Mouse (Mus musculus) midbrain, embryonic 16.5 days (tissue): ENCODE measurements around the gene Ptk6. TPM values are rescaled to one million over a fixed set of nuclear protein-coding genes. Genes with fewer than 3 reads are reported as not detected.
A peak's percentile ranks its signal among the peaks of the same experiment; 100 is the strongest.
"Not testable (repeated sequence)": the region's sequence is repeated elsewhere in the genome, so short reads cannot be mapped to it uniquely, and the experiment has no call there.

Experiments
- ATAC-seq: fragments of 200-750 bp; cut with Nextera tagmentation; 2 replicates; pipeline ENCODE4 v1.8.0; 2017; ENCODE audit warnings: moderate TSS enrichment
- H3K27ac ChIP-seq: fragments of 300-500 bp; sonication (generic); 2 replicates; pipeline ENCODE4 v1.5.1; 2014; ENCODE audit warnings: mild to moderate bottlenecking, low read length, mixed read lengths
- H3K27me3 ChIP-seq: fragments of 300-500 bp; sonication (generic); 2 replicates; pipeline ENCODE4 v1.6.1; 2014; ENCODE audit warnings: low read depth, low read length, mixed read lengths; ENCODE audit not compliant: control insufficient read depth, insufficient read depth
- H3K36me3 ChIP-seq: fragments of 300-500 bp; sonication (generic); 2 replicates; pipeline ENCODE4 v1.6.1; 2014; ENCODE audit warnings: mild to moderate bottlenecking, low read length, moderate library complexity, mixed read lengths; ENCODE audit not compliant: control insufficient read depth, insufficient read depth
- H3K4me1 ChIP-seq: fragments of 300-500 bp; sonication (generic); 2 replicates; pipeline ENCODE4 v1.6.1; 2014; ENCODE audit warnings: mild to moderate bottlenecking, low read length, mixed read lengths; ENCODE audit not compliant: control insufficient read depth, insufficient read depth
- H3K4me2 ChIP-seq: fragments of 300-500 bp; sonication (generic); 2 replicates; pipeline ENCODE4 v1.6.1; 2014; ENCODE audit warnings: mild to moderate bottlenecking, low read length, mixed read lengths
- H3K4me3 ChIP-seq: fragments of 300-500 bp; sonication (generic); 2 replicates; pipeline ENCODE4 v1.5.1; 2014; ENCODE audit warnings: low read depth, mild to moderate bottlenecking, low read length, moderate library complexity, mixed read lengths
- H3K9ac ChIP-seq: fragments of 300-500 bp; sonication (generic); 2 replicates; pipeline ENCODE4 v1.6.1; 2014; ENCODE audit warnings: low read depth, low read length, mixed read lengths
- H3K9me3 ChIP-seq: fragments of 300-500 bp; sonication (generic); replicated peaks from 2 replicates; pipeline ENCODE4 v1.6.1; 2014; ENCODE audit warnings: mild to moderate bottlenecking, low read length, mixed read lengths; ENCODE audit not compliant: control insufficient read depth, poor library complexity, severe bottlenecking
- WGBS: fragments of 180-500 bp; shearing (Covaris S2); extraction: QIAGEN DNeasy Blood & Tissue Kit; methylation state at CpG from one replicate; pipeline ENCODE4 v1.1.7; 2014; 5-methylcytosine and 5-hydroxymethylcytosine counted together
- polyA plus RNA-seq: library from polyadenylated mRNA; unstranded; fragments of >200 nt; fragmentation: Nextera tagmentation; extraction: Ambion mirVana; gene quantifications from 2 replicates; pipeline ENCODE4 v1.2.1, GENCODE M21; 2015

The Ptk6 gene
- polyA plus RNA-seq, 1 experiment from 2014 or later: not detected

GRCm38 (mm10) chr2:181205678-181206077, 3.1 kb upstream of the Ptk6 start:
- no peaks in the 10 kb centered on the region for H3K36me3 ChIP-seq
- no peak overlapping the region for H3K4me2 ChIP-seq
- no peak overlapping the region for H3K4me3 ChIP-seq
- H3K9ac ChIP-seq: no peak overlapping the region
- 92% methylated on average over 5 of the region's 5 CpGs for WGBS
- H3K9me3 ChIP-seq: no peaks in the 10 kb centered on the region
- H3K27ac ChIP-seq: no peak overlapping the region
- 0 out of 2 replicates have a peak, but pooled peaks cover 2% of the 10 kb centered on the region for H3K27me3 ChIP-seq
- ATAC-seq: no peak
- no peaks in the 10 kb centered on the region for H3K4me1 ChIP-seq

- H3K4me3 ChIP-seq: no peak overlapping the region
- no peaks in the 10 kb centered on the region for H3K9me3 ChIP-seq
Observed at GRCm38 (mm10) chr2:181202886-181203285, 297 bp upstream of the Ptk6 start.

GRCm38 (mm10) chr2:181201606-181202005, 983 bp downstream of the Ptk6 start:
- no peak overlapping the region for H3K9ac ChIP-seq
- H3K4me2 ChIP-seq: no peak overlapping the region
- WGBS: 83% methylated on average over 3 of the region's 3 CpGs
- no peaks in the 10 kb centered on the region for H3K27me3 ChIP-seq
- ATAC-seq: no peak
- H3K4me3 ChIP-seq: no peak overlapping the region
- no peaks in the 10 kb centered on the region for H3K9me3 ChIP-seq
- no peaks in the 10 kb centered on the region for H3K4me1 ChIP-seq
- no peaks in the 10 kb centered on the region for H3K36me3 ChIP-seq
- H3K27ac ChIP-seq: no peak overlapping the region

More at GRCm38 (mm10) chr2:181202886-181203285, 297 bp upstream of the Ptk6 start:
- Histone ChIP-seq H3K4me1 (no peaks in the 10 kb centered on the region), H3K27ac (no peak overlapping the region), H3K4me2 (no peak overlapping the region), H3K9ac (no peak overlapping the region), H3K36me3 (no peaks in the 10 kb centered on the region), H3K27me3 (no peaks in the 10 kb centered on the region)
- 80% methylated on average over 6 of the region's 6 CpGs for WGBS
- ATAC-seq: no peak

GRCm38 (mm10) chr2:181196628-181197300, 5.8 kb downstream of the Ptk6 start:
- Histone ChIP-seq H3K9me3 (no peaks in the 10 kb centered on the region), H3K27ac (no peak overlapping the region), H3K4me3 (no peak overlapping the region), H3K4me2 (no peak overlapping the region), H3K4me1 (no peaks in the 10 kb centered on the region), H3K36me3 (no peaks in the 10 kb centered on the region), H3K9ac (no peak overlapping the region), H3K27me3 (no peaks in the 10 kb centered on the region)
- no peak for ATAC-seq
- WGBS: 88% methylated on average over 4 of the region's 4 CpGs

GRCm38 (mm10) chr2:181193044-181193443, 9.5 kb downstream of the Ptk6 start:
- no peak for ATAC-seq
- WGBS: 80% methylated on average over 3 of the region's 3 CpGs
- Histone ChIP-seq H3K4me2 (no peak overlapping the region), H3K4me1 (peaks cover 7% of the 10 kb centered on the region), H3K4me3 (no peak overlapping the region), H3K27me3 (no peaks in the 10 kb centered on the region), H3K36me3 (no peaks in the 10 kb centered on the region), H3K27ac (no peak overlapping the region), H3K9me3 (no peaks in the 10 kb centered on the region), H3K9ac (no peak overlapping the region)

GRCm38 (mm10) chr2:181191936-181192335, 10.7 kb downstream of the Ptk6 start:
- Histone ChIP-seq H3K27ac (no peak overlapping the region), H3K27me3 (no peaks in the 10 kb centered on the region), H3K9me3 (no peaks in the 10 kb centered on the region), H3K9ac (no peak overlapping the region), H3K4me3 (no peak overlapping the region), H3K4me2 (no peak overlapping the region), H3K36me3 (no peaks in the 10 kb centered on the region), H3K4me1 (peaks cover 7% of the 10 kb centered on the region)
- WGBS: 58% methylated on average over 4 of the region's 4 CpGs
- no peak for ATAC-seq

GRCm38 (mm10) chr2:181191385-181191784, 11.2 kb downstream of the Ptk6 start:
- not testable (repeated sequence) for H3K4me3 ChIP-seq, ATAC-seq, H3K27me3 ChIP-seq, H3K9ac ChIP-seq, H3K4me1 ChIP-seq, H3K4me2 ChIP-seq, H3K27ac ChIP-seq, H3K9me3 ChIP-seq, H3K36me3 ChIP-seq
- WGBS: 83% methylated on average over 4 of the region's 4 CpGs

- H3K4me1 ChIP-seq: peaks cover 10% of the 10 kb centered on the region
- 94% methylated on average over 1 of the region's 1 CpGs for WGBS
Observed at GRCm38 (mm10) chr2:181189321-181189720, 13.3 kb downstream of the Ptk6 start.

GRCm38 (mm10) chr2:181188681-181189080, 13.9 kb downstream of the Ptk6 start:
- peak overlapping the region; percentile 63 for H3K4me2 ChIP-seq
- no peak for ATAC-seq
- H3K9me3 ChIP-seq: no peaks in the 10 kb centered on the region
- no peaks in the 10 kb centered on the region for H3K36me3 ChIP-seq
- peak overlapping the region; percentile 79 for H3K4me3 ChIP-seq
- no peaks in the 10 kb centered on the region for H3K27me3 ChIP-seq
- WGBS: 92% methylated on average over 2 of the region's 2 CpGs
- peak overlapping the region; percentile 17; the same call in 1 of the 2 replicates for H3K27ac ChIP-seq
- peaks cover 10% of the 10 kb centered on the region for H3K4me1 ChIP-seq
- peak overlapping the region; percentile 36; the same call in 1 of the 2 replicates for H3K9ac ChIP-seq

More at GRCm38 (mm10) chr2:181189321-181189720, 13.3 kb downstream of the Ptk6 start:
- H3K9ac ChIP-seq: no peak overlapping the region
- H3K27ac ChIP-seq: no peak overlapping the region
- H3K27me3 ChIP-seq: no peaks in the 10 kb centered on the region
- H3K4me3 ChIP-seq: no peak overlapping the region
- no peaks in the 10 kb centered on the region for H3K9me3 ChIP-seq
- H3K36me3 ChIP-seq: no peaks in the 10 kb centered on the region
- no peak for ATAC-seq
- H3K4me2 ChIP-seq: no peak overlapping the region
